Mouse (Mus musculus) layer of hippocampus, adult 2 months (tissue): Measurements from ENCODE around the gene March1. TPM values are rescaled to one million over a fixed set of nuclear protein-coding genes. Genes with fewer than 3 reads are reported as not detected.

ENCODE experiments used
- DNase-seq, 2 experiments: peaks; one replicate each; pipeline ENCODE4 v3.0.0; 2022; ENCODE audit warnings: low spot score in 2 of 2
- H3K27ac ChIP-seq: fragments of 200-600 bp; 2 replicates; pipeline ENCODE4 v1.8.1; 2022
- H3K4me3 ChIP-seq: fragments of 200-600 bp; 2 replicates; pipeline ENCODE4 v1.8.1; 2022; ENCODE audit warnings: mild to moderate bottlenecking
- CTCF ChIP-seq: fragments of 200-600 bp; conservative IDR thresholded peaks from 2 replicates; pipeline ENCODE4 v1.8.1; 2022; ENCODE audit warnings: antibody characterized with exemption, mild to moderate bottlenecking, moderate library complexity
- long read RNA-seq, 2 experiments: library from polyadenylated mRNA; stranded (forward); transcript quantifications; one replicate each; pipeline ENCODE4 v2.0.0; 2021; ENCODE audit warnings: borderline mapping rate in 2 of 2
- total RNA-seq, 2 experiments: library from RNA; stranded (reverse); gene quantifications; 2 replicates each; pipeline ENCODE4 v1.2.3; 2021

March1 gene
- 10 to 100 TPM; 42.9 to 45.4 TPM for total RNA-seq
- long read RNA-seq, experiment 1, partial matches to known transcripts: 8 of 12 reads
- long read RNA-seq, experiment 1, other reads (novel, unspliced or antisense): 3 of 12 reads
- long read RNA-seq, experiment 2, partial matches to known transcripts: 9 of 16 reads
- long read RNA-seq, experiment 2, other reads (novel, unspliced or antisense): 6 of 16 reads

GRCm38 (mm10) chr8:65617871-65618751 is at the start of gene March1:
Gene March1 (plus strand): TSS chr8:65617900.
- peak within 1 kb of the TSS; percentile 95 for H3K27ac ChIP-seq
- no peak for TF ChIP-seq CTCF
- DNase-seq: peak; percentile 79 to 88
- H3K4me3 ChIP-seq: peak within 1 kb of the TSS; percentile 77

- TF ChIP-seq CTCF: no peak
- DNase-seq: no peak
- H3K4me3 ChIP-seq: no peak overlapping the region
- H3K27ac ChIP-seq: no peak overlapping the region
These were observed 30.8 kb upstream of the March1 start for GRCm38 (mm10) chr8:65586909-65587308.

GRCm38 (mm10) chr8:65603241-65603640 is 14.5 kb upstream of the March1 start:
- no peak for TF ChIP-seq CTCF
- no peak overlapping the region for H3K27ac ChIP-seq
- DNase-seq: no peak
- no peak overlapping the region for H3K4me3 ChIP-seq

GRCm38 (mm10) chr8:65609509-65609908 is 8.2 kb upstream of the March1 start:
- H3K27ac ChIP-seq: no peak overlapping the region
- no peak for TF ChIP-seq CTCF
- no peak for DNase-seq
- H3K4me3 ChIP-seq: no peak overlapping the region

- Histone ChIP-seq H3K4me3 (peak overlapping the region; percentile 77), H3K27ac (peak overlapping the region; percentile 95)
- DNase-seq: peak in 1 of 2 experiments; percentile 37
These were observed 1.3 kb downstream of the March1 start for GRCm38 (mm10) chr8:65618966-65619365.

GRCm38 (mm10) chr8:65644931-65645330 is 27.2 kb downstream of the March1 start:
- TF ChIP-seq CTCF: no peak
- H3K27ac ChIP-seq: peak overlapping the region; percentile 63
- no peak for DNase-seq
- H3K4me3 ChIP-seq: no peak overlapping the region

More at GRCm38 (mm10) chr8:65618966-65619365, 1.3 kb downstream of the March1 start:
- no peak for TF ChIP-seq CTCF

GRCm38 (mm10) chr8:65645502-65645901 is 27.8 kb downstream of the March1 start:
- Histone ChIP-seq H3K27ac (peak overlapping the region; percentile 63), H3K4me3 (no peak overlapping the region)
- TF ChIP-seq CTCF: no peak
- no peak for DNase-seq

GRCm38 (mm10) chr8:65645945-65646344 is 28.2 kb downstream of the March1 start:
- H3K4me3 ChIP-seq: no peak overlapping the region
- peak in 1 of 2 experiments; percentile 9 for DNase-seq
- TF ChIP-seq CTCF: no peak

GRCm38 (mm10) chr8:65655924-65656323 is 38.2 kb downstream of the March1 start:
- no peak overlapping the region for H3K4me3 ChIP-seq
- H3K27ac ChIP-seq: no peak overlapping the region
- DNase-seq: no peak
- no peak for TF ChIP-seq CTCF

More at GRCm38 (mm10) chr8:65645945-65646344, 28.2 kb downstream of the March1 start:
- H3K27ac ChIP-seq: peak overlapping the region; percentile 63

- no peak for TF ChIP-seq CTCF
- DNase-seq: no peak
- H3K27ac ChIP-seq: no peak overlapping the region
- no peak overlapping the region for H3K4me3 ChIP-seq
These were observed 44.2 kb downstream of the March1 start for GRCm38 (mm10) chr8:65661885-65662284.

- no peak for TF ChIP-seq CTCF
- no peak for DNase-seq
- H3K27ac ChIP-seq: no peak overlapping the region
- H3K4me3 ChIP-seq: no peak overlapping the region
These were observed 48.1 kb downstream of the March1 start for GRCm38 (mm10) chr8:65665786-65666185.

- H3K4me3 ChIP-seq: no peak overlapping the region
- no peak for TF ChIP-seq CTCF
- H3K27ac ChIP-seq: no peak overlapping the region
- no peak for DNase-seq
These were observed 125.4 kb downstream of the March1 start for GRCm38 (mm10) chr8:65743066-65743465.

- H3K4me3 ChIP-seq: no peak overlapping the region
- peak; percentile 5 to 25 for DNase-seq
- no peak for TF ChIP-seq CTCF
These were observed 158.1 kb downstream of the March1 start for GRCm38 (mm10) chr8:65775815-65776214.

More at GRCm38 (mm10) chr8:65775815-65776214, 158.1 kb downstream of the March1 start:
- H3K27ac ChIP-seq: peak overlapping the region; percentile 69
